Mouse (Mus musculus) forebrain, embryonic 13.5 days (tissue): ENCODE results near the gene Cnksr2. TPM values are rescaled to one million over a fixed set of nuclear protein-coding genes. Genes with fewer than 3 reads are reported as not detected.
A peak's percentile ranks its signal among the peaks of the same experiment; 100 is the strongest.

Experiments used
- ATAC-seq: fragments of 200-750 bp; cut with Nextera tagmentation; 2 replicates; pipeline ENCODE4 v1.8.0; 2017
- H3K27ac ChIP-seq: fragments of 300-500 bp; sonication (generic); 2 replicates; pipeline ENCODE4 v1.5.1; 2015; ENCODE audit warnings: inconsistent platforms, mild to moderate bottlenecking, moderate library complexity
- H3K27me3 ChIP-seq: fragments of 300-500 bp; sonication (generic); 2 replicates; pipeline ENCODE4 v1.6.1; 2015; ENCODE audit warnings: mild to moderate bottlenecking, inconsistent platforms
- H3K36me3 ChIP-seq: fragments of 300-500 bp; sonication (generic); 2 replicates; pipeline ENCODE4 v1.6.1; 2015; ENCODE audit warnings: mild to moderate bottlenecking, inconsistent platforms; ENCODE audit not compliant: poor library complexity, severe bottlenecking
- H3K4me1 ChIP-seq: fragments of 300-500 bp; sonication (generic); 2 replicates; pipeline ENCODE4 v1.6.1; 2015; ENCODE audit warnings: inconsistent platforms
- H3K4me2 ChIP-seq: fragments of 300-500 bp; sonication (generic); 2 replicates; pipeline ENCODE4 v1.6.1; 2015; ENCODE audit warnings: inconsistent platforms, mild to moderate bottlenecking, moderate library complexity
- H3K4me3 ChIP-seq: fragments of 300-500 bp; sonication (generic); 2 replicates; pipeline ENCODE4 v1.5.1; 2015; ENCODE audit warnings: mild to moderate bottlenecking, inconsistent platforms
- H3K9ac ChIP-seq: fragments of 300-500 bp; sonication (generic); 2 replicates; pipeline ENCODE4 v1.6.1; 2015; ENCODE audit warnings: mild to moderate bottlenecking, inconsistent platforms
- H3K9me3 ChIP-seq: fragments of 300-500 bp; sonication (generic); replicated peaks from 2 replicates; pipeline ENCODE4 v1.6.1; 2016; ENCODE audit warnings: inconsistent platforms
- WGBS: fragments of 180-500 bp; shearing (Covaris S2); methylation state at CpG from one replicate; pipeline ENCODE4 v1.1.7; 2015; 5-methylcytosine and 5-hydroxymethylcytosine counted together
- polyA plus RNA-seq: library from polyadenylated mRNA; unstranded; fragments of >200 nt; fragmentation: Nextera tagmentation; extraction: Ambion mirVana; gene quantifications from 2 replicates; pipeline ENCODE4 v1.2.1, GENCODE M21; 2015

Gene Cnksr2
- polyA plus RNA-seq, result 6.9 and 7.6 TPM in 2 replicates

DNA sequence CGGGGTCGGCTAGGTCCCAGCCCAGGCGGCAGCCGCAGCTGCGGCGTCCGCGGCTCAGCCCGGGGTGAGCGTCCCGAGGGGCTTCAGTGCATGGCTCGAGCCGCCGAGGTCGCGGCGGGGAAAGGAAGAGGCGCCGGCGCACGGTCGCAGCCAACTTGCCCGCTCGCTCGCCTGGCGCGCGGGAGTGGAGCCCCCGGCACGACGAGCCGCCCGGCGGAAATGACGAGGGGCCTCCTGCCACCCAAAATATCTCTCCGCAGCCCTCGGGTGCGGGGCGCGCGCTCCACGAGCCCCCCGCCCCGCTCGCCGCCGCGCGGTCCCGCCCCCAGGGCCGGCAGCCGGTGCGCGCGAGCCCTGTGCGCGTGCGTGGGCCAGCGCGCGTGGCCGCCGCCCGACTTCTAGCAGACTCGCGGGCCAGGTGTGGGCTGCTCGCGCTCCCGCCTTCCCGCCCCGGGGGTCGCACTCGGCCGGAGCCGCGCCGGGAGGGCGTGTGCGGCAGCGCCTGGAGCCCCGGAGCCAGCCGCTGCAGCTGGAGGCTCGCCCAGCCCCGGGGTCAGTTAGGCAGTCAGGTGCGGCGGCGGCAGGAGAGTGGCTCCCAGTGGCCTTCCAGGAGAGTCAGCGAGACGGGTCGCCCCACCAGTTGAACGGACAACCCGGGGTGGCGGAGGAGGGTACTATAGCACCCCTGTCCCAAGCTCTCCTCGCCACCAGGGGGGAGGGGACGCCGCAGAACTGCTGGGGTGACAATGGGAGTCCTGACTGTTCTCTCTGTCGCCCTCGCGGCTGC lies at the start of gene Cnksr2:
TSS of gene Cnksr2 (minus strand) at position 238 of the 787 bp plus-strand sequence.
- Histone ChIP-seq H3K9me3 (no peaks in the 10 kb centered on the region), H3K4me1 (no peaks in the 10 kb centered on the region), H3K27me3 (no peaks in the 10 kb centered on the region), H3K36me3 (no peaks in the 10 kb centered on the region), H3K27ac (peak within 1 kb of the TSS; percentile 57), H3K4me2 (peak within 1 kb of the TSS; percentile 62), H3K4me3 (peak within 1 kb of the TSS; percentile 58), H3K9ac (peak within 1 kb of the TSS; percentile 75)
- ATAC-seq, result peak; percentile 84
- WGBS, result 18% methylated on average over 54 of the region's 99 CpGs

DNA sequence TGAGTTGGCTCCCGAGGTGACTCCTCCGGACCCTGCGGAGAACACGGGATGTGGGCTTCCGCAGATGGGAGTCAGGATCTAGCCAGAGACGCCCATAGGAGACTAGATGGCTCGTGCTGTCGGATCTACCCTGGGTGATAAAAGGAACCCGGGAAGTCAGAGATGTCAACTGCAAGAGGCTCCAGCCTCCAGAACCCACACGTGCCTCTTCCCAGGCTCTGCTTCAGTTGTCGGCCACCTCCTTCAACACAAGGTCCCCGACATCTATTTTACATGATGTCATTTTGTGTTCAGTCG lies 698 bp upstream of the Cnksr2 start:
- 24% methylated on average over 9 of the region's 13 CpGs for WGBS
- H3K36me3 ChIP-seq, result no peaks in the 10 kb centered on the region
- H3K4me2 ChIP-seq, result peak overlapping the region; percentile 62
- H3K9me3 ChIP-seq, result no peaks in the 10 kb centered on the region
- H3K4me3 ChIP-seq, result peak overlapping the region; percentile 58
- peak overlapping the region; percentile 75 for H3K9ac ChIP-seq
- no peak overlapping the region for H3K27ac ChIP-seq
- no peak for ATAC-seq
- H3K27me3 ChIP-seq, result no peaks in the 10 kb centered on the region
- no peaks in the 10 kb centered on the region for H3K4me1 ChIP-seq

DNA sequence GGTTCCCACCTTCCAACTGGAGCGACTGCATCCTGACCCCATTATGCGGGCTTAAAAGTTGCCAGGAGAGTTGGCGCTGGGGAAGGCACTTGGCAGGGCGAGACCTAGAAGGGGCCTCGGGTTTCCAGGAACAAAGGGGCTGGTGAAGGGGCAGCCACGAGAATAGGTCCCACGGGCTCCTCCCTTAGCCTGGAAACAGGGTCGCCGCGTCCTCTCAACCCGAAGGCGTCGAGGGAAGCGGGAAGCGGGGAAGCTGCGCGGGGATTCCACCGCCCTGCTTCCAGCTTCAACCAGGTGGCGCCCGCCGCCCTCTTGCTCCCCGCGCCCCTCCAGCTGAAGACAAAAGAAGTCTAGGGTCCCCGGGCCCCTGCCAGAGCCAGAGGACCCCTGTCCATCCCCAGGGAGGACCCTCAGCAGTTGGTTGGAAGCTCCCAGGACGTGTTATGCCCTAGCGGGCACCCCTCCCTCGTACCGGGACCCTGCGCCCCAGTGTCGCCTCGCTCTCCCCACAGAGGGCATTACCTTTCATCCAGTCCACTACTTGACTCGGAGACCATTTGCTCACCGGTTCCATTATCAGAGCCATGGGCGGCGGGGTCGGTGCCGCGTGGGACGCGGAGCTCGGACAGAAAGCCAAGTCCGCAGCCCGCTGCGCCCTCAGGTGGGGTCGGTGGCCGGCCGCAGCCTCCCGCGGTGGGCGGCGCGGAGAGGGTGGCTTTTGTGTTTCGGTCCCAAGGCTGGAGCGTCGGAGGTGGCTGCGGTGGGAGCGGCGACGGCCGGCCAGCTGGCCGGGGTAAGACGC lies 638 bp downstream of the Cnksr2 start:
- 29% methylated on average over 42 of the region's 62 CpGs for WGBS

DNA sequence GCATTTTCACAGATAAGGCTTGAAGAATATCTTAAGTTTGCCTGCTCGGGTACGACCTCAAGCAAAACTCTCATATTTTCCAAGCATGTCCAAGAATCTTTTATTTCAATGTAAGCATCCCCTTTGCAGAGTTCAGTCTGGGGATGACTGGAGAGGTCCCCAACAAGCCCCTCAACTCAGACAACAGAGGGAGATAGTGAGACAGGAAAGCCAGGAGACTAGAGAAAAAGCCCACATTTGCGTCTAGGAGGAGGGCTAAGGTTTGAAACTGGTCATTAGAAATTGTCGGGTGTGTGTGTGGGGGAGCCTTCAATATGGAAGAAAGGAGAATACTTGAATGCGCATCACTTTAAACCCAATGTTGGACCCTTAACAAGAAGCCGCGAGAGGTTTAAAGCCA lies 1.4 kb downstream of the Cnksr2 start:
- Histone ChIP-seq H3K27ac (0 out of 2 replicates have a peak overlapping the region, but pooled peaks have one; percentile 19), H3K9ac (peak overlapping the region; percentile 75), H3K4me3 (peak overlapping the region; percentile 58), H3K36me3 (no peaks in the 10 kb centered on the region), H3K4me1 (no peaks in the 10 kb centered on the region), H3K4me2 (peak overlapping the region; percentile 62), H3K27me3 (no peaks in the 10 kb centered on the region), H3K9me3 (no peaks in the 10 kb centered on the region)
- ATAC-seq, result peak; percentile 31; the same call in 1 of the 2 replicates
- 24% methylated on average over 7 of the region's 7 CpGs for WGBS

More for the DNA sequence above, 638 bp downstream of the Cnksr2 start:
- H3K9ac ChIP-seq, result peak overlapping the region; percentile 75
- no peaks in the 10 kb centered on the region for H3K9me3 ChIP-seq
- peak overlapping the region; percentile 62 for H3K4me2 ChIP-seq
- no peaks in the 10 kb centered on the region for H3K27me3 ChIP-seq
- peak overlapping the region; percentile 58 for H3K4me3 ChIP-seq
- no peaks in the 10 kb centered on the region for H3K4me1 ChIP-seq
- H3K27ac ChIP-seq, result peak overlapping the region; percentile 57
- peak; percentile 52 for ATAC-seq
- H3K36me3 ChIP-seq, result no peaks in the 10 kb centered on the region

DNA sequence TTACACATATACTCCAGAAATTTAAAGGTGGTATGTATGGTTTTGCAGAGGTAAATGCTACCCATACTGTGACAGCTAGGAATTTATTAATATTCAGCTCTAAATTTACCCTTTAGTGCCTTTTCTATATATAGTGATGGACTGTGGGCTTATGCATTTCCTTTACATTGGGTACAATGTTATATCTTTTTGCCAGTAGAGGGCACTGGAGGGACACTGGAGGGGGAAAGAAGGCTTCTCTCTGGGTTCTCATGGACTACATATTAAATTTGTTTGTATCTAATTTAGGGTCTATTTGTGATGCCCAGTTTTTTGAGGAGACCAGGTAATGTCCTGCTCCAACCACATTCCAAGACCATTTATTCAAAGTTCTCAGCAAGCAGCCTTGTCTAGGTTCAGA lies 91.4 kb downstream of the Cnksr2 start:
- Histone ChIP-seq H3K4me3 (no peak overlapping the region), H3K27ac (no peak overlapping the region), H3K9me3 (no peaks in the 10 kb centered on the region), H3K4me2 (no peak overlapping the region), H3K9ac (no peak overlapping the region), H3K36me3 (no peaks in the 10 kb centered on the region), H3K4me1 (no peaks in the 10 kb centered on the region), H3K27me3 (no peaks in the 10 kb centered on the region)
- ATAC-seq, result no peak

DNA sequence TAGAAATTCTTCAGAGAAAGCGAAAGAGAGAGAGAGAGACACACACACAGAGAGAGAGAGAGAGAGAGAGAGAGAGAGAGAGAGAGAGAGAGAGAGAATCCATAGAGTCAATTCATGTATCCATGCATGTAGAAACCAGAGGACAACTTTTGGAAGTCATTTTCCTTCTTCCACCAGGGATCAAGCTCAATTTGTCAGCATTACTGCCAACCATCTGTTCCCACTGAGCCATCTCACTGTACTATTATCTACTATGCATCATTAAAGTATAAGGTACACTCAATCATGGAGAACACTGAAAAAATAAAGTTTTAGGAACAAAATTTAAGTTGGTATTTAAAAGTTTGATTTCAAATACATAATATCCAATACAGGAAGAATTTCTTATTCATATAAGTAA lies 93.8 kb downstream of the Cnksr2 start:
- 71% methylated on average over 1 of the region's 1 CpGs for WGBS
- no peaks in the 10 kb centered on the region for H3K27me3 ChIP-seq
- no peaks in the 10 kb centered on the region for H3K9me3 ChIP-seq
- no peak overlapping the region for H3K4me2 ChIP-seq
- no peak overlapping the region for H3K4me3 ChIP-seq
- no peaks in the 10 kb centered on the region for H3K4me1 ChIP-seq
- no peak overlapping the region for H3K9ac ChIP-seq
- no peaks in the 10 kb centered on the region for H3K36me3 ChIP-seq
- ATAC-seq, result no peak
- no peak overlapping the region for H3K27ac ChIP-seq

DNA sequence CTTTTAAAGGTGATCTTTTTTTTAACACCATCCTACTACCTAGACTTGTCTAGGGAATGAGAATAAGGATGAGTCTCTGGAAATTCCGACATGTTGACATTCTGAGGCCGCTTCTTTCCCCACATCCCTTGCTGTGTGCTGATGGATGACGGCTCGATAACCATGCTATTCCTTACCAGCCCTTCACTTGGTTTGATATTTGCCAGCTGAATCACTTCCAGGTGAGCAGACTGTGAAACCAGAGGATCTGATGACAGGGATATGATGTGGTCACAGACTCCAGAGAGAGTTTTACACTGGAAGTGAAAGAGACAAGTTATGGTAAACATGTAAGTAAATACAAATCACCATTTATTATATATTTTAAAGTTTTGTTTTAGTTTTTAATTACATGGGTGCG lies 98.0 kb downstream of the Cnksr2 start:
- H3K4me2 ChIP-seq, result no peak overlapping the region
- H3K4me1 ChIP-seq, result no peaks in the 10 kb centered on the region
- H3K9ac ChIP-seq, result no peak overlapping the region
- H3K36me3 ChIP-seq, result no peaks in the 10 kb centered on the region
- H3K27me3 ChIP-seq, result no peaks in the 10 kb centered on the region
- H3K9me3 ChIP-seq, result no peaks in the 10 kb centered on the region
- no peak for ATAC-seq
- 81% methylated on average over 5 of the region's 5 CpGs for WGBS
- no peak overlapping the region for H3K27ac ChIP-seq
- H3K4me3 ChIP-seq, result no peak overlapping the region

DNA sequence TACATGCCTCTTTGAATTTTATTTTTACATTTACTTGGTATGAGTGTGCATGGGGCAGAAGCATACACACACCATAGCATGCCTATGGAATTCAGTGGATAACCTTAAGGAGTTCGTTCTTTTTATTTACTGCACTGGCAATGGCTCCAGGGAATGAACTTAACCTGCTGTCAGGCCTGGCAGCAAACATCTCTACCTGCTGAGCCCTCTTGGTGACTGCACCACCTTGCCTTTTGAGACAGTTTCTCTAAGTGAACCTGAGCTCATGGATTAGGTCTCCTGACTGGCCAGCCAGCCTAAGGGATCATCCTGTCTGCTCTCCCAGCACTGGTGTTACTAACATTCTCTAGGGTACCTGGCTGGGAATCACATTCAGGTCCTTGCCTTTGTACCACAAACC lies 106.5 kb downstream of the Cnksr2 start:
- Histone ChIP-seq H3K9me3 (no peaks in the 10 kb centered on the region), H3K4me2 (no peak overlapping the region), H3K4me1 (no peaks in the 10 kb centered on the region), H3K36me3 (no peaks in the 10 kb centered on the region), H3K4me3 (no peak overlapping the region), H3K27me3 (no peaks in the 10 kb centered on the region), H3K27ac (no peak overlapping the region), H3K9ac (no peak overlapping the region)
- no peak for ATAC-seq
- 82% methylated on average over 1 of the region's 1 CpGs for WGBS

DNA sequence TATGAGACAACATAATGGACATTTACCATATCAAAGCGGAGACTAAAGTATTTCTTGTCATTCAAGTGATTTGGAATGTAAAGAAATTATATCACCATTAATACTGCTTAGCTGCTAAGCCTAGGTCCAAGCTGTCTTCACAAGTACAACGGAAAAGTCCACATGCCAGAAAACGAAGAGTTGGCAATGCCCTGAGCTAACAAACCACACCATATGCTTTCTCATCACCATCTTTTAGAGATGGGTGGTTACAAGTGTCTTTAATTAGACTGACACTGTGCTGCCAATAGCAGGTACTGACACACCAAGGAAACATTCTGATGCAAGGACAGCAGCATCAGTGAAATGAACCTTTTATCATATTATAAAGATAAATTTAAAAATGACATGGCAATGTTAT lies 123.0 kb downstream of the Cnksr2 start:
- 74% methylated on average over 3 of the region's 3 CpGs for WGBS
- Histone ChIP-seq H3K4me1 (no peaks in the 10 kb centered on the region), H3K9ac (no peak overlapping the region), H3K36me3 (no peaks in the 10 kb centered on the region), H3K4me3 (no peak overlapping the region), H3K9me3 (no peaks in the 10 kb centered on the region), H3K27me3 (no peaks in the 10 kb centered on the region), H3K27ac (no peak overlapping the region), H3K4me2 (no peak overlapping the region)
- ATAC-seq, result no peak

DNA sequence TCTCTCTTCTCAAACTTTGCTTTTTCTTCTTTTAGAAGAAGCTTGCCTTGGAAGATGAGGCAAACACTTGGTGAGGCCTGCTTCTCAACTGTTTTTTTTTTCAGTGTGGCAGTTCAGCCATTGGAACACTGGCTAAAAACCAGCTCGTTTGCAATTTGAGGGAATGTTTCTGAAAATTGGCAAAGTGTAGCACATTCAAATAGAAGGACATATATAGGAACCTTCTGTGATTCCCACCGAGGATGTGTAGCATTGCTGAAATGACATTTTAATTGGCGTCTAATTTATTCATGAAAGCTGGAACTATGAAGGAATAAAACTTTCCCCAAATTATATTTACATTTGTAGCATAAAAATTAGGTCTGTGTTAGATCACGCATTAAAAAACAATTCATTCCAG lies 213.1 kb downstream of the Cnksr2 start:
- Histone ChIP-seq H3K9ac (no peak overlapping the region), H3K27ac (no peak overlapping the region), H3K36me3 (no peaks in the 10 kb centered on the region), H3K4me3 (no peak overlapping the region), H3K4me2 (no peak overlapping the region), H3K27me3 (no peaks in the 10 kb centered on the region), H3K9me3 (no peaks in the 10 kb centered on the region), H3K4me1 (no peaks in the 10 kb centered on the region)
- WGBS, result 73% methylated on average over 4 of the region's 4 CpGs
- ATAC-seq, result no peak

DNA sequence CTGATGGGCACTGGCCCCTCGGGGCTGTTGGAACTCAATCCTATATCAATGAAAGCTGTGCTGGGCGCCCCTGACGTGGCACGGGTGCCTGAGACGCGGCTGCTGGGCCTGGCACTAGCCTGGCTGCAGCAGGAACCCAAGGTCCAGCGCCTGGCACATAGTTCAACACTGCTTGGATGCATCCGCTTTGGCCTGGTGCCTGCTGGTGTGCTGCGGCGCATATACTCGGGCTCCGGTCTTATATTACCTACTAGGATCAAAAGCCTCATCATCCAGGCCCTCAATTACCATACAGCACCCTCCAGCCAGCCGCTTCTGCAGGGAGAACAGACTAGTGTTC lies 224.2 kb downstream of the Cnksr2 start:
- peaks cover 4% of the 10 kb centered on the region; the same call in 1 of the 2 replicates for H3K27me3 ChIP-seq
- ATAC-seq, result peak; percentile 44; the same call in 1 of the 2 replicates
- H3K4me1 ChIP-seq, result no peaks in the 10 kb centered on the region
- H3K4me2 ChIP-seq, result no peak overlapping the region
- no peak overlapping the region for H3K9ac ChIP-seq
- H3K36me3 ChIP-seq, result no peaks in the 10 kb centered on the region
- H3K9me3 ChIP-seq, result no peaks in the 10 kb centered on the region
- 87% methylated on average over 13 of the region's 13 CpGs for WGBS
- H3K27ac ChIP-seq, result no peak overlapping the region
- no peak overlapping the region for H3K4me3 ChIP-seq

DNA sequence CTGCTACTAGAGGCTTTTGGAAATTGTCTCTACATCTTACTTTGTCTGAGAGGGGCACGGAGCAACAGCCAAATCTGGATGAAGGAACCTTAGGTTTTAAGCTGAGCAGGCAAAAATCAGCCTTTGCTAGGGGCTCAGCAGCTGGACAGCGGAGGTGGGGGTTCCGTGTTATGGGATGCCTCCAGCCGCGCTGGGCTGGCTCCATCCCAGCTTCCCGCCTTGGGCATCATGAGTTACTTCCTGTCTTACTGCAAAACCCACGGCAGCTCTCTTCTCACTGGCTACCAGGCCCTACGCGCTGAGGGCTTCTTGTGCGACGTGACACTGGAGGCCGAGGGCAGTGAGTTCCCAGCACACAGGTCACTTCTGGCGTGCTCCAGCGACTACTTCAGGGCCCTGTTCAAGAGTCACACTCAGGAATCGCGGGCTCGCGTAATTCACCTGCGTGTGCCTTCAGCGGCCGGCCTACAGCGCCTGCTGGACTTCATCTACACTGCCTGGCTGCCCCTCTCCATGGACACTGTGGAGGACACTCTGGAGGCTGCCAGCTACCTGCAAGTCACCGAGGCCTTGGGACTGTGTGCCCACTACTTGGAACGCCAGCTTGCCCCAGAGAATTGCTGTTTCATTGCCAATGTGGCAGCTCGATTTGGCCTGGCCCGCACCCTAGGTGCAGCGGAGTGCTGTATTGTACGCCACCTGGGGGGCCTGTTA lies 224.7 kb downstream of the Cnksr2 start, which contains the start of gene Klhl34:
TSS of gene Klhl34 (plus strand) at position 229 of the 714 bp plus-strand sequence.
- peak; percentile 46 for ATAC-seq
- H3K4me3 ChIP-seq, result peak within 1 kb of the TSS; percentile 25

More for the DNA sequence above, 224.7 kb downstream of the Cnksr2 start, which contains the start of gene Klhl34:
- Histone ChIP-seq H3K4me2 (peak within 1 kb of the TSS; percentile 57), H3K4me1 (no peaks in the 10 kb centered on the region), H3K27ac (no peak within 1 kb of the TSS), H3K9me3 (no peaks in the 10 kb centered on the region), H3K9ac (no peak within 1 kb of the TSS), H3K36me3 (no peaks in the 10 kb centered on the region), H3K27me3 (peaks cover 4% of the 10 kb centered on the region; the same call in 1 of the 2 replicates)
- WGBS, result 40% methylated on average over 28 of the region's 28 CpGs
